Mouse (Mus musculus) C2C12 (cell line): ENCODE results near the gene Ceacam10. TPM values are rescaled to one million over a fixed set of nuclear protein-coding genes. Genes with fewer than 3 reads are reported as not detected.

ENCODE experiments used
- H3K27me3 ChIP-seq: one replicate; pipeline ENCODE4 v1.6.1; 2011; ENCODE audit not compliant: control insufficient read depth, insufficient read depth, insufficient read length
- H3K36me3 ChIP-seq: one replicate; pipeline ENCODE4 v1.6.1; 2011; ENCODE audit not compliant: control insufficient read depth, insufficient read depth
- H3K4me3 ChIP-seq: one replicate; pipeline ENCODE4 v1.5.1; 2011; ENCODE audit warnings: mild to moderate bottlenecking, control low read depth; ENCODE audit not compliant: poor library complexity, insufficient read depth, severe bottlenecking
- H3K79me2 ChIP-seq: one replicate; pipeline ENCODE4 v1.6.1; 2011; ENCODE audit not compliant: control insufficient read depth, insufficient read depth
- H3K79me3 ChIP-seq: one replicate; pipeline ENCODE4 v1.6.1; 2011; ENCODE audit warnings: low read depth, control low read depth
- H3ac ChIP-seq: one replicate; pipeline ENCODE3; 2011; ENCODE audit warnings: low read depth; ENCODE audit not compliant: control insufficient read depth, insufficient read length
- CEBPB ChIP-seq: IDR thresholded peaks from one replicate; pipeline ENCODE4 v1.6.1; 2011; ENCODE audit warnings: low read depth, mild to moderate bottlenecking, control low read depth, moderate library complexity
- CTCF ChIP-seq: IDR thresholded peaks from one replicate; pipeline ENCODE4 v1.5.1; 2011; ENCODE audit not compliant: control insufficient read depth, insufficient read depth, insufficient read length
- FOSL1 ChIP-seq: IDR thresholded peaks from one replicate; pipeline ENCODE4 v1.8.0; 2011; ENCODE audit warnings: mild to moderate bottlenecking, low read length; ENCODE audit not compliant: poor library complexity, insufficient read depth, severe bottlenecking
- MAX ChIP-seq: IDR thresholded peaks from one replicate; pipeline ENCODE4 v1.6.1; 2011; ENCODE audit warnings: mild to moderate bottlenecking, control low read depth
- MYOD1 ChIP-seq: IDR thresholded peaks from one replicate; pipeline ENCODE4 v1.6.1; 2011; ENCODE audit warnings: low read depth; ENCODE audit not compliant: control insufficient read depth, insufficient read length
- MYOG ChIP-seq: IDR thresholded peaks from one replicate; pipeline ENCODE4 v1.6.1; 2011; ENCODE audit not compliant: control insufficient read depth, insufficient read length; ENCODE audit errors: extremely low read depth
- USF1 ChIP-seq: IDR thresholded peaks from one replicate; pipeline ENCODE4 v1.6.1; 2011; ENCODE audit warnings: low read depth, mild to moderate bottlenecking, control low read depth, moderate library complexity
- polyA plus RNA-seq: library from polyadenylated mRNA; unstranded; fragments of >200 nt; fragmentation: generic; extraction: Trizol; gene quantifications from one replicate; pipeline ENCODE4 v1.2.1, GENCODE M21; 2012; ENCODE audit warnings: missing spikeins

The Ceacam10 gene
- polyA plus RNA-seq, 1 experiment: 0.04 TPM

DNA sequence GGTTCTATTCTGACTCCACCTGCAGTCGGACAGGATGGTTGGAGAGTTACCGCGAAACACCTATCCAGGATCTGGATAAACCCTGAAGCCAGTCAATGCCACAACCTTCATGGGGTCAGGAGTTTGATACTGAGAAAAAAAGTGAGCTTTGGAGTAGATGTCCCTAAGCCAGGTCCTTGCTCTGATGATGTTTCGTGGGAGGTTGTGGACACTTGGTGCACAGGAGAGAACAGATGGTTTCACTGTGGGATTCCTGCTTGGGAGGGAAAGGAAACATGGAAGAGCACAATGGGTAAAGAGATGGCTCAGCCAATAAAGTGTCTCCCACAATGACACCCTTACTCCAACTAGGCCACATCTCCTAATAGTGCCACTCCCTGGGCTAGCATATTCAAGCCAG lies 50.2 kb downstream of the Ceacam10 start:
- no peak overlapping the region for H3ac ChIP-seq

More for the DNA sequence above, 50.2 kb downstream of the Ceacam10 start:
- no peaks in the 10 kb centered on the region for H3K36me3 ChIP-seq
- H3K79me2 ChIP-seq: no peaks in the 10 kb centered on the region
- no peaks in the 10 kb centered on the region for H3K27me3 ChIP-seq
- H3K4me3 ChIP-seq: no peak overlapping the region
- H3K79me3 ChIP-seq: no peaks in the 10 kb centered on the region
- TF ChIP-seq CTCF (no peak), MYOD1 (no peak), CEBPB (no peak), FOSL1 (no peak), MAX (no peak), MYOG (no peak), USF1 (no peak)

Other genes starting within 250 kb of the Ceacam10 start
- 7.9 TPM for gene Irgq, start 246.5 kb upstream of the Ceacam10 start, polyA plus RNA-seq
- 0.23 TPM for gene Pinlyp, start 231.1 kb upstream of the Ceacam10 start, polyA plus RNA-seq
- gene Xrcc1, start 230.9 kb upstream of the Ceacam10 start, polyA plus RNA-seq: 57.4 TPM
- gene Ethe1, start 189.7 kb upstream of the Ceacam10 start, polyA plus RNA-seq: 48.0 TPM
- 0.35 TPM for gene Zfp575, start 189.6 kb upstream of the Ceacam10 start, polyA plus RNA-seq
- gene Phldb3, start 166.4 kb upstream of the Ceacam10 start, polyA plus RNA-seq: 4.1 TPM
- not detected for gene Lypd3, start 140.7 kb upstream of the Ceacam10 start, polyA plus RNA-seq
- gene Tex101, start 100.5 kb upstream of the Ceacam10 start, polyA plus RNA-seq: not detected
- not detected for gene BC049730, start 68.0 kb upstream of the Ceacam10 start, polyA plus RNA-seq
- not detected for gene Gm4763, start 50.3 kb upstream of the Ceacam10 start, polyA plus RNA-seq
- not detected for gene Cd177, start 16.9 kb upstream of the Ceacam10 start, polyA plus RNA-seq
- 25.5 TPM for gene Gm9844, start 85.0 kb downstream of the Ceacam10 start, polyA plus RNA-seq
- gene Lypd4, start 92.7 kb downstream of the Ceacam10 start, polyA plus RNA-seq: not detected
- gene Dmrtc2, start 92.9 kb downstream of the Ceacam10 start, polyA plus RNA-seq: not detected
- 3,185 TPM for gene Rps19, start 107.2 kb downstream of the Ceacam10 start, polyA plus RNA-seq
- gene Cd79a, start 120.2 kb downstream of the Ceacam10 start, polyA plus RNA-seq: 0.09 TPM
- gene Arhgef1, start 125.7 kb downstream of the Ceacam10 start, polyA plus RNA-seq: 84.4 TPM
- gene Gm4881, start 167.3 kb downstream of the Ceacam10 start, polyA plus RNA-seq: not detected
- gene Rabac1, start 195.5 kb downstream of the Ceacam10 start, polyA plus RNA-seq: 208 TPM
- gene Atp1a3, start 228.8 kb downstream of the Ceacam10 start, polyA plus RNA-seq: 0.22 TPM